Mouse (Mus musculus): Measurements from ENCODE around the gene Snx30. TPM values are rescaled to one million over a fixed set of nuclear protein-coding genes. Genes with fewer than 3 reads are reported as not detected.
A peak's percentile ranks its signal among the peaks of the same experiment; 100 is the strongest.

Gene Snx30
- polyA plus RNA-seq, 1 experiment from 2014 or later: 9.4 TPM

DNA sequence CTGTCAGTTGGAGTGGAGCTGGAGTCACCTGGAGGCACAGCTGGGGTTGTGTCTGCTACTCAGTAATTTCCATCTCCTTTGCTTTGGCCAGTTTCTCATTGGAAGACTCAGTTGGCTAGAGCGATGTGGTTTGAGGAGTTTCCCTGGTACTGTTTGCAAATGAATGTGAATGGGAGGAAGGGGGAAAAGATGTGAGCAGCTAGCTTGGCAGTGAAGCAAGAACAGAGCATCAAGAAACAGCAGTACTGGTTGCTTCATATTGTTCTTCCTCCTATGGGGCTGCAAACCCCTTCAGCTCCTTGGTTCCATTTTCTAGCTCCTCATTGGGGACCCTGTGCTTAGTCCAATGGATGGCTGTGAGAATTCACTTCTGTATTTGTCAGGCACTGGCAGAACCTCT lies 56.7 kb downstream of the Snx30 start:
- Histone ChIP-seq H3K4me3 (no peak overlapping the region), H3K9ac (no peak overlapping the region), H3K27ac (no peak overlapping the region), H3K27me3 (no peaks in the 10 kb centered on the region), H3K9me3 (replicated peaks) (no peaks in the 10 kb centered on the region), H3K36me3 (ENCODE audit: poor library complexity, severe bottlenecking) (peaks cover 3% of the 10 kb centered on the region; the same call in 1 of the 2 replicates), H3K4me1 (no peaks in the 10 kb centered on the region; the same call in 1 of the 2 replicates), H3K4me2 (no peak overlapping the region)
- 92% methylated on average over 1 of the region's 1 CpGs for WGBS
- ATAC-seq: no peak

DNA sequence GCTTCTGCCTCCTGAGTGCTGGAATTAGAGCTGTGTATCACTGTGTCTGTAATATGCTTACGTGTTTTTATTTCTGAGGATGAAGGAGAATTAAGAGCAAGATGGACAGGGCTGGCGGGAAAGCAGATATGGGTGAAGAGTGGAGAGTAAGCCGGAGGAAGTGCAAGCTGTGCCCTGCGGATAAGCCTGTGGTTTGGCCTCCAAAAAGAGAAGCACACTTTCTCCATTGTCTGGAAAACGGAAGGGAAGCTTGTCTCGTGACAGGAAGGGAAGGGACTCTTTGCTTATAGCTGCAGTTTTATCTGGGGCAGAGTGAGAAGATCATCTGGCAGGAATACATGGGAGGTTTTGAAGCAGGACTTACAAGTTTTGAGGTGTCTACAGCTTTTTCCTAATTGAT lies 58.2 kb downstream of the Snx30 start:
- ATAC-seq: no peak
- H3K4me2 ChIP-seq: no peak overlapping the region
- no peaks in the 10 kb centered on the region; the same call in 1 of the 2 replicates for H3K4me1 ChIP-seq
- H3K9me3 ChIP-seq (replicated peaks): no peaks in the 10 kb centered on the region
- H3K9ac ChIP-seq: no peak overlapping the region
- H3K27me3 ChIP-seq: no peaks in the 10 kb centered on the region
- no peak overlapping the region for H3K27ac ChIP-seq
- no peak overlapping the region for H3K4me3 ChIP-seq
- H3K36me3 ChIP-seq (ENCODE audit: poor library complexity, severe bottlenecking): no peaks in the 10 kb centered on the region; the same call in 1 of the 2 replicates
- 76% methylated on average over 6 of the region's 6 CpGs for WGBS

DNA sequence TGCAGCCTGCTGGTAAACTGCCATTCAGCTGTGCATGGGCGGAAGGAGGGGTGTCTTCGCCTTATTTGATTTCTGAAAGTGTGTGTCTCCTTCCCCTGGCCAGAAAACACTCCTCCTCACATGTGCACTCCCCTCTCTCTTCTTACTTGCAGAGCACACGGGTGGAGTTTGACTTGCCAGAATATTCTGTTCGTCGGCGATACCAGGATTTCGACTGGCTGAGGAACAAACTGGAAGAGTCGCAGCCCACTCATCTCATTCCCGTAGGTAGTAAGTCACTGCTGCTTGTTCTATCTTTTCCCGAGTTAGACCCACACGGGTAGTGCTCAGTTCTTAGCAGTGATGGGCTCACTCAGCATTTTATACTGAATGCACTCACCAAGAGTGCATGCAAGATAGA lies 62.4 kb downstream of the Snx30 start:
- WGBS: 87% methylated on average over 11 of the region's 11 CpGs
- Histone ChIP-seq H3K4me2 (no peak overlapping the region), H3K4me1 (peaks cover 12% of the 10 kb centered on the region; the same call in 1 of the 2 replicates), H3K9ac (no peak overlapping the region), H3K36me3 (ENCODE audit: poor library complexity, severe bottlenecking) (no peaks in the 10 kb centered on the region), H3K27me3 (no peaks in the 10 kb centered on the region), H3K9me3 (replicated peaks) (no peaks in the 10 kb centered on the region), H3K4me3 (no peak overlapping the region), H3K27ac (no peak overlapping the region)
- no peak for ATAC-seq

DNA sequence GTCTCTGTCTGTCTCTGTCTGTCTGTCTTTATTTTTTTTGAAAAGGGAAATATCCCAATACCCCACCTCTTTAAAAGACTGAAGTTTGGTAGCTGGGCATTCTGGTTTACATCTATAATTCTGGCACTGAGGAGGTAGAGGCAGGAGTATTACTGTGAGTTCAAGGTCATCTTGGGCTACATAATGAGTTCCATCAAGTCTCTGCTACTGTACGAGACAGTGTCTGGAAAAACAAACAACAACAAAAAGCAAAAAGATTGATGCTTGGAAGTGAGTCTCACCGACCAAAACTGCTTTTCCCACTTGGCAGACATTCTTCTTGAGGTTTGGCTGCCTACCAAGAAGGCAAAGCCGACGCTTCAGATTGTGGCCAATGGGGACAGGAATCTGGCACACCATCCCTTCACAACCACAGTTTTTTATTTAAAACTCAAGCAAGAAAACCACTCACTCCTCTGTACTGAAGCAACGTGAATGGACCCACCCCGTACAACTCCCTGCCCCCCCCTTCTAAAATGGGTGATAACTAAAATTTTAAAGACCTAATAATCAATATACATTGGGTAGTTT lies 63.9 kb downstream of the Snx30 start:
- Histone ChIP-seq H3K27ac (no peak overlapping the region), H3K36me3 (ENCODE audit: poor library complexity, severe bottlenecking) (no peaks in the 10 kb centered on the region), H3K9me3 (replicated peaks) (no peaks in the 10 kb centered on the region), H3K4me2 (no peak overlapping the region), H3K4me3 (no peak overlapping the region), H3K4me1 (peaks cover 12% of the 10 kb centered on the region; the same call in 1 of the 2 replicates), H3K27me3 (no peaks in the 10 kb centered on the region), H3K9ac (no peak overlapping the region)
- WGBS: 55% methylated on average over 6 of the region's 6 CpGs
- peak; percentile 51; the same call in 1 of the 2 replicates for ATAC-seq

DNA sequence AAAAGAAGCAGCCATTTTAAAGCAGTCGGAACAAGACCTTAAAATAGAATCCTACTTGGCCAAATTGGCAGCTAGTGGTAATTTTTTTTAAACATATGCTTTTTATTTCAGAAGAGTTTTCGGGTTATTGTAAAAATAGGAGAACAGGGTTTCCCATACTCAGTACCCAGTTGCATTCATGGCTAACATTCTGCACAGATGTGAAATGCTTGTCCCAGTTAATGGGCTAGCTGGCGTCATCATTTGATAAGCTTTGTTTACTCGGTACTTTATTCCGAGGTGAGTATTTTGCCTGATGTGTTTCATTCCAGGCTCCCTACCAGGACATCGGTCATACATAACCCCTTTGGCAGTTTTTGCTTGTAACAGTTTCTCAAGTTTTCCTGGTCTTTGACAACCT lies 64.8 kb downstream of the Snx30 start:
- H3K4me1 ChIP-seq: peaks cover 12% of the 10 kb centered on the region; the same call in 1 of the 2 replicates
- H3K9me3 ChIP-seq (replicated peaks): no peaks in the 10 kb centered on the region
- no peak overlapping the region for H3K4me3 ChIP-seq
- H3K27ac ChIP-seq: no peak overlapping the region
- WGBS: 86% methylated on average over 6 of the region's 6 CpGs
- no peak overlapping the region for H3K4me2 ChIP-seq
- no peak overlapping the region for H3K9ac ChIP-seq
- no peak for ATAC-seq
- no peaks in the 10 kb centered on the region for H3K36me3 ChIP-seq (ENCODE audit: poor library complexity, severe bottlenecking)
- no peaks in the 10 kb centered on the region for H3K27me3 ChIP-seq

DNA sequence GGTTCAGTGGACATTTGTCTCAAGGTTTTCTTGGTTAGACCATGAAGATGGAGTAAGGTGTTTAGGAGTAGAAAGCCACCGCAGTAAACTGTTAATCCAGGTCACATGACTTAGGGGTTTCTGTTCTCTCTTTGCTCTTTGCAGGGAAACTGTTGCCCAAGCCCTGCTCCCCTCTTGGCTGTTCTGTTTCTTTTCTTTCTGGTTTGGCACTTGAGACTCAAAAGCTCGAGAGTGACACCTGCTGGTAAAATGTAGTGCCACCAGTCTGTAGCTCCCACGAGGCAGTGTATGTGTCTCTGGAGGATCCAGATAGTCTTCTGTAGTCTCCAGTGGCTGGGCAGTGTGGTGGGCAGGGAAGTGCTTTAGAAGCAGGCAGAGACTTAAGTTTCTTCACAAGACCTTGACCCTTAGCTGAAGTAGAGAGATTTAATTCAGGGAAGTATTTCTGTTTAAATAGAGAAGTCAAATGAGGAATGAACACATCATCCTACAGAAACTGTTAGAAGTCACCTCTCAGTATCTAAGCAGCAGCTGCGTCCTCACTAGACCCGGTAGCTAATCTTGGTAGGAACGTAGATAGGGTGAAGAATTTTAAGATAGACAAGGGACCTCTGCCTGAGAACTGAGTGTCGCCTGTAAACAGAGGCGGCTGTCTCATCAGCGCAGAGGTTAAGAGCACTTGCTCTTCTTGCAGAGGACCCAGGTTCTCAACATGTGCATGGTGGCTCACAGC lies 65.4 kb downstream of the Snx30 start:
- no peak overlapping the region for H3K9ac ChIP-seq
- peak; percentile 77 for ATAC-seq
- H3K4me1 ChIP-seq: peaks cover 12% of the 10 kb centered on the region; the same call in 1 of the 2 replicates
- H3K36me3 ChIP-seq (ENCODE audit: poor library complexity, severe bottlenecking): no peaks in the 10 kb centered on the region
- H3K9me3 ChIP-seq (replicated peaks): no peaks in the 10 kb centered on the region
- no peak overlapping the region for H3K4me2 ChIP-seq
- no peak overlapping the region for H3K27ac ChIP-seq
- no peak overlapping the region for H3K4me3 ChIP-seq
- H3K27me3 ChIP-seq: no peaks in the 10 kb centered on the region
- WGBS: 59% methylated on average over 9 of the region's 9 CpGs

DNA sequence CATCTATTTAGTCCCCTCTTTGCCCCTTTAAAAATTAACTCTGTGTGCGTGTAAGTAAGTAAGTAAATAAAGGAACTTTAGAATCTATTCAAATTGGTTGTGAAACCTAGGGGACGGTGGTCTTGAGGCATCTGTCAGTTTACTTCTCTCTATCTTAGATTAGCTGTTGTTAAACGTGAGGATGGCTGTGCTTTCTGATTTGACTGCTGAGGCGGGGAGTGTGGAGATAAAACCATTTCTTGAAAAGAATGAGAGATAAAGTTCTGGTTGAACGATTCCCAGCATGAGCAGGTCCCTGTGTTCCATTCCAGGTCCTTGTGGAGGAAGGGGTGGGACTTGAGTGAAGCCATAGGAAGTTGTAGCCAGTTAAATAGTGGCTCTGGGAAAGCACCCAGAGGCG lies 67.6 kb downstream of the Snx30 start:
- Histone ChIP-seq H3K9ac (no peak overlapping the region), H3K4me1 (peaks cover 12% of the 10 kb centered on the region; the same call in 1 of the 2 replicates), H3K9me3 (replicated peaks) (no peaks in the 10 kb centered on the region), H3K4me3 (no peak overlapping the region), H3K27me3 (no peaks in the 10 kb centered on the region), H3K36me3 (ENCODE audit: poor library complexity, severe bottlenecking) (no peaks in the 10 kb centered on the region), H3K27ac (no peak overlapping the region), H3K4me2 (no peak overlapping the region)
- no peak for ATAC-seq
- 34% methylated on average over 6 of the region's 6 CpGs for WGBS

DNA sequence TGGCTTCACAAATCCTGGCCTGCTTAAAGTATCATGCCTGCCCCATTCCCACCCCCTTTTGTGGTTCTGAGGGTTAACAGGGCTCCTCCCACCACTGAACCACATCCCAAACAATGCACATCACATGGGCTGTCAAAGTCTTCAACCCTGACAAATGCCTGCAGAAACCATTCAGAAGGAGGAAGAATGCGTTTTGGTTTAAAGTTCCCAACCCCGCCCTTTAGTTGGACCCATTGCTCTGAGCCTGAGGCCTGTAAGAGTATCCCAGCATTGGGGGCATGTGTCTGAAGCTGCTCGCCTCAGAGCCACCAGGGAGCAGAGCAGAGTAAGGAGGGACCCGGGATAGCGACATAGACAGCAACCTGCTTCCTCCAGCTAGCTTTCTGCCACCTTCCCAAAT lies 68.2 kb downstream of the Snx30 start:
- no peak overlapping the region for H3K9ac ChIP-seq
- 49% methylated on average over 5 of the region's 5 CpGs for WGBS
- no peak for ATAC-seq
- H3K4me2 ChIP-seq: no peak overlapping the region
- H3K4me3 ChIP-seq: no peak overlapping the region
- peaks cover 12% of the 10 kb centered on the region; the same call in 1 of the 2 replicates for H3K4me1 ChIP-seq
- H3K27me3 ChIP-seq: no peaks in the 10 kb centered on the region
- H3K27ac ChIP-seq: no peak overlapping the region
- 0 out of 2 replicates have a peak, but pooled peaks cover under 1% of the 10 kb centered on the region for H3K36me3 ChIP-seq (ENCODE audit: poor library complexity, severe bottlenecking)
- no peaks in the 10 kb centered on the region for H3K9me3 ChIP-seq (replicated peaks)

DNA sequence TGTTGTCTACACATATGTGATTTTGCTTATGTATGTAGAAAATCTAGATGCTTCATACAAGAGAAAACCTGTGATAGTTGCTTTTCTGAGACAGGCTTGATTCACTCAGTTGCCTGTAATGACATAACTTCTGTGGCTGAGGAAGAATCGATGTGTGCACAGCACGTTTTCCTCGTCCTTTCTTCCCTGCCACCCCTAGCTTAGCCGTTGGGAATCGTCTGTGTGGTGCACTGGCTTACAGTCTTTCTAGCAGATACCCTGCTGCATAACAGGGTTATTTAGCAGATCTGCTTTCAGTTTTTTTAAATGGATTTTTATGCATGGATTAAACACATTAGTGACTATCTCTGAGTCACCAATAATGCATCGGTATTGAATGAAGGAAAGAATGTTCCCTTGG lies 70.9 kb downstream of the Snx30 start:
- peak overlapping the region; percentile 42; the same call in 1 of the 2 replicates for H3K27ac ChIP-seq
- no peak for ATAC-seq

DNA sequence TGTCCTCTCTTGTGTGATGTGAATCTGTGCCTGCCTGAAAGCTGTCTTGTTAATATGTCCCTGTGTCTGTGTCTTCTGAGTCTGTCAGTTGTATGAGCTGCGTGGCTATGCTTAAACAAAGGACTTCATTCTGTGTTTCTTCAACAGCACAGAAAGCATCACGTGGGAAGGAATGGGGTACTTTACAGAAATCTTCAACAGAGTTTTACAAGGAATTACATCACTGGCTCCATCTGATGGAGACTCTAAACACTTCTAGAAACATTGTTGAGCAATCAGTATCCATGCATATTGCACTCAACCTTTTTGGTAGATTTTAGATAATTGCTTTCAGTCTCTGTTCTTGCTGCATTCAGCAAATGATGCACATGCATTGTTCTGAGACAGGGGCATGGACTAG lies 71.4 kb downstream of the Snx30 start:
- no peak overlapping the region for H3K4me3 ChIP-seq
- H3K27me3 ChIP-seq: no peaks in the 10 kb centered on the region
- no peaks in the 10 kb centered on the region for H3K4me1 ChIP-seq
- peak overlapping the region; percentile 42; the same call in 1 of the 2 replicates for H3K27ac ChIP-seq
- H3K9me3 ChIP-seq (replicated peaks): no peaks in the 10 kb centered on the region
- H3K36me3 ChIP-seq (ENCODE audit: poor library complexity, severe bottlenecking): peaks cover 16% of the 10 kb centered on the region; the same call in 1 of the 2 replicates
- no peak overlapping the region for H3K4me2 ChIP-seq
- 47% methylated on average over 2 of the region's 2 CpGs for WGBS
- H3K9ac ChIP-seq: no peak overlapping the region
- peak; percentile 23; the same call in 1 of the 2 replicates for ATAC-seq

More for the DNA sequence above, 70.9 kb downstream of the Snx30 start:
- H3K4me2 ChIP-seq: no peak overlapping the region
- no peak overlapping the region for H3K4me3 ChIP-seq
- no peaks in the 10 kb centered on the region for H3K9me3 ChIP-seq (replicated peaks)
- WGBS: 64% methylated on average over 6 of the region's 6 CpGs
- no peak overlapping the region for H3K9ac ChIP-seq
- H3K4me1 ChIP-seq: no peaks in the 10 kb centered on the region
- H3K36me3 ChIP-seq (ENCODE audit: poor library complexity, severe bottlenecking): peaks cover 13% of the 10 kb centered on the region; the same call in 1 of the 2 replicates
- no peaks in the 10 kb centered on the region for H3K27me3 ChIP-seq

DNA sequence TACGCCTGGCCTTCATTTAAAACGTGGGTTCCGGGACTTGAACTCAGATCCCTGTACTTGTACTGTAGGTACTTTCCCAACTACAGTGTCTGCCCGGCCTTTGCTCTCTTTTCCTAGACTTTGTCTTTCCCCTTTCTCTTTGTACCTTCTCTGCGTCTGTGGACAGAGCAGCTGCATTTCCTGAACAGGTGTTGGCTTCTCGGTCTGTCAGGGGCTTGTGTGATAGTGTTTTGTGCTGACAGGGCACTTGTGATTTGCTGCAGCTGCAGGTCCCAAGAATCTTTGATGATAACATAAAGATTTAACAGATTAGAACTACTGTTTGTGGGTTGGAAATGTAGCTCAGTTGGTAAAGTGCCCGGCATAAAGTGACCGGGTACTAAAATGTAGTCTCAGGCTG lies 73.0 kb downstream of the Snx30 start:
- 93% methylated on average over 8 of the region's 8 CpGs for WGBS
- H3K4me3 ChIP-seq: no peak overlapping the region

DNA sequence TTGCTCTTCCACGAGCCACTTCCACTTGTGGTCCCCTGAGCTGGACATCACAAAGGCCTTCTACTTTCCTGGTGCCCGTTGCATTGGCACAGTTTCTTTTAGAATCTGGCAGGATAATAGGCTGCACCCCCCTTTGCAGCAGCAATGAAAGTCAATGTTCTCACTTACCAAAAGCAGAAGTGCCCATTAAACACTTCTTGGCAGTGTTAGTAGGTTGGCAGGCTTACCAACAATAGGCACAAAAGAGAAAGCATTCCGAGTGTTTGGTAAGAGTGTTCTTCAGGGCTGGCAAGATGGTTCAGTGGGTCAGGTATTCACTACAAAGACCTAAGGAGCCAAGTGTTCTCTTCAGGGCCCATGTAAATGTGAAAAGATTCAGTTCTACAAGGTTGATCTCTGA lies 73.8 kb downstream of the Snx30 start:
- Histone ChIP-seq H3K36me3 (ENCODE audit: poor library complexity, severe bottlenecking) (peaks cover 27% of the 10 kb centered on the region; the same call in 1 of the 2 replicates), H3K4me3 (no peak overlapping the region), H3K4me2 (no peak overlapping the region), H3K4me1 (no peaks in the 10 kb centered on the region), H3K27ac (no peak overlapping the region), H3K27me3 (no peaks in the 10 kb centered on the region), H3K9ac (no peak overlapping the region), H3K9me3 (replicated peaks) (no peaks in the 10 kb centered on the region)
- ATAC-seq: no peak
- WGBS: 56% methylated on average over 3 of the region's 3 CpGs

More for the DNA sequence above, 73.0 kb downstream of the Snx30 start:
- H3K27me3 ChIP-seq: no peaks in the 10 kb centered on the region
- H3K27ac ChIP-seq: no peak overlapping the region
- no peak for ATAC-seq
- H3K9ac ChIP-seq: no peak overlapping the region
- H3K4me1 ChIP-seq: no peaks in the 10 kb centered on the region
- H3K4me2 ChIP-seq: no peak overlapping the region
- H3K36me3 ChIP-seq (ENCODE audit: poor library complexity, severe bottlenecking): peaks cover 27% of the 10 kb centered on the region; the same call in 1 of the 2 replicates
- no peaks in the 10 kb centered on the region for H3K9me3 ChIP-seq (replicated peaks)

Data from forebrain, embryonic 13.5 days (tissue).